Mouse (Mus musculus): Measurements from ENCODE around the gene Cwh43.

The Cwh43 gene

DNA sequence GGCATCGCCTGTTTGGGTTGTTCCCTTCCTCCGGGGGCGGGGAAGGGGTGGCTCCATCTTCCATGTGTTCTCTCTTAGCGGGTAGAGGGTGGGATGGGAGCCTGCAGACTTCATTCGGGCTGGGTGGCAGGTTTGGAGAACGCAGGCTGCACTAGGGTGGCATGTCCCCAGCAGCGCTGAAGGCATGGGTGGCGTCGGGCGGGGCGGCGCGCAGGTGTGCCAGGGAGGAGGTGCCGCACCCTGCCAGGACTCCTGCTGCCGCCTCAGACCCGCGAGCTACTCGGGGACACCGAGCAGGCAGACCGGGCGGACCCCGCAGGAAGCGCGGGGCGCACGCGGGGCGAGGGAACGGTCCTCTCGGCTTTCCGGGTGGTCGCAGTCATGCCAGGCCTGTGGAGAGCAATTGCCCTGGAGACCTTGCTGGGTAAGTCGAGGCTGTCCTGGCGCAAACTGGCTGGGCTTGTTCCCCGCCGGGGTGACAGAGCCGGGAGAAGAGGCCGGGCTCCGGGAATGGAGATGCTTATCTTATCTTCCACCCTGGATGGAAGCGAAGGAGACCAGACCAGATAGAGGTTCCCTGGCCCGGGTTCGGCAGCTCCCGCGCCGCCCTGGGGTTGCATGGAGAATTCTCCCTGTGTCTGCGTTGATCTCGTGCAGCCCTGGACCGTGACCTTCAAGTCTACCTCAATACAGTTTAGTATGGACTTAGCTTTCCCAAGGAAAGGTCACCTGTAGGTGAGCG is at the start of gene Cwh43:
Gene Cwh43, plus strand, starts transcription at position 95 of the 742 bp plus-strand sequence.
- DNase-seq (ENCODE audit: low spot score): no peak

DNA sequence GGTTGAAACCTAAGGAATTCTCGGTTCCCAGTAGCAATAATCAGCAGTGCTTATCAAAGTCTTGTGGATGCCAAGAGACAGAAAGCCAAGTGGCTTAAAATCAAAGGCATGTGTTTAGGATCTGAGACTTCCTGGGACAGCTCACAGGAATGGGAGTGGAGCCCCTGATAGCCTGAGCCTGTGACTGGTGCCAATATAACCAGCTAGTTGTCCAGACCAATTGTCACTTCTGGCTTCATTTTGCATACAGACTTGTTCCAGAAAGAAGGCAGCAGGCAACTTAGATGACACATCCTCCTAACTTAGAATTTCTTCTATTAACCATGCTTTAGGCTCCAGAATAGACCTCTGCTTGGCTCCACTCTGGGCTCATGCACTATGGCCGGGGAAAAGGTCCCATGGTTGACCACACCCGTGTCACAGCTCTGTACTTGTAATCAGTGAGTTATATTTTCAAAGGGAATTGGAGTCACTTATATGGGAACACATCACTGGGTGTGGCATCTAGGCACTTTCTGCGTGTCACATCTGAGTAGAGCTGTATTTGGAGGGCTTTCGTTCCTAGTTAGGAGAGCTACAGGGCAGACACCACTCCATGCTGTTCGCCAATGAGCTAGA is 46.6 kb upstream of the Cwh43 start:
- DNase-seq (ENCODE audit: low spot score): no peak

DNA sequence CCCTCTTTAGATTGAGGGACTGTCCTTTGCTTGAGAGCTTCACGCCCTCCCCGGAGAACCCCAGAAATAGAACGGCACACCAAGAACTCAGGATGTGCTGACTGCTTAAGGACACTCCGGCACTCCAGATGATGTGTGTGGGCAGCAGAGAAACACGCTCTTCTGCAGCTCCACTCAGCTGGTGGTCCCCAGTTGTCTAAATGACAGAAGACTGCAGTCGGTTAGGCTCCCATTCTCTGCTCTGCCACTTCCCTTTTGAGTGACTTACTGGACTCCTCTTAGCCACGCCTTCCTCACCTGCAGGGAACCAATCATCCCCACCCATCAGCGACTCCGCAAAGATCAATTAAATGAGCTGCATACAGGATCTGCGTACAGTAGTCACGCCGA is 46.1 kb upstream of the Cwh43 start:
- DNase-seq (ENCODE audit: low spot score): no peak

DNA sequence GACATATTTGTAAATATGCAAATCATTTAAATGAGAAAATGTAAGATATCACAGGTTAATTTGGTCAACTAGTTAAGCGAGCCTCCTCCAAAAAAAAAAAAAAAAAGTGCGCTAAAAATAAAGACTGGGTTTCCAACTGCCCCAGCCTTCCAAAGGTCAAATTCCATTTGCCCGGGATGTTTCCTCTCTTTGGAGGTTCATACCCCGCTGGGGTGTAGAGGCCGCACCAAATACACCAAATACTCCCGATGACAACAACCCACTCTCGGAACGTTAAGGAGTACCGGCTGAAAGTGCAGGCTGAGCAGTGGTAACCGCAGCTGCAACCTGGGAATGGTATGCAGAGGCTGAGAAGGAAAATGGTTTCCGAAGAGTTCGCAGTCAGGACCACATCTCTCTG is 45.6 kb upstream of the Cwh43 start:
- no peak for DNase-seq (ENCODE audit: low spot score)

DNA sequence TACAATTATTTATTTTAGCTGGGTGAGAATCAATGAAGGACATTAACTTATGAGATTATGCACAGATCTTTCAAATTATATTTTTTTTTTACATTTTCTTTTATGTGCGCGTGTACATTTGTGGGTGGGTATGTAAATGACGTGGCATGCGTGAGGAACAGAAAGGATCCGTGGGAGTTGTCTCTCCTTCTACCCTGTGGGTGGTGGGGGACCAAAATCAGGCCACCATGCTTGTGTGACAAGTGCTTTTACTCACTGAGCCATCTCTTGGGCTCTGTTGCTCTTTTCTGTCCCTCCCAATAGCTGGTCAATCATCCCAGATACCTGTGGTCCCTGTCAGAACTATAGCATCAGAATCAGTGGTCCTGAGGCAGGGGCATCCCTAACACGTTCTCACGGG is 43.5 kb upstream of the Cwh43 start:
- no peak for DNase-seq (ENCODE audit: low spot score)

DNA sequence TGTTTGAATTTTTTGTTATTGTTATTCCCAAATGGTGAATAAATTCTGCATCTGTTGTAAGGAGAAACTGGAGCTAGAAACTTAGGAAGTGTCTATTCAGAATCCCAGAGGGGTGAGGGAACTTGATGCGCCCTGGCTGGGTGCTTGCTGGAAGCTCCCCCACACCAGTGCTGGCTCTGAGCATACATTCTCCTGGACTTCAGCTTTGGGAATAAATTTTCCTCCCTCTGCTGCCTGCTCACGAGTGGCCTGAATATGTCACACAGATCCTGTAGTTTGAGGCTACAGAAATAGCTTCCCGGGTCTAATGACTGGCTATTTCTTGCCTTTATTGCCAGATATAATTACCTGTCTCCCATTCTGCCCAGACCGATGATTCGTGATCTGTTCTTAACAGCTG is 43.1 kb upstream of the Cwh43 start:
- no peak for DNase-seq (ENCODE audit: low spot score)

DNA sequence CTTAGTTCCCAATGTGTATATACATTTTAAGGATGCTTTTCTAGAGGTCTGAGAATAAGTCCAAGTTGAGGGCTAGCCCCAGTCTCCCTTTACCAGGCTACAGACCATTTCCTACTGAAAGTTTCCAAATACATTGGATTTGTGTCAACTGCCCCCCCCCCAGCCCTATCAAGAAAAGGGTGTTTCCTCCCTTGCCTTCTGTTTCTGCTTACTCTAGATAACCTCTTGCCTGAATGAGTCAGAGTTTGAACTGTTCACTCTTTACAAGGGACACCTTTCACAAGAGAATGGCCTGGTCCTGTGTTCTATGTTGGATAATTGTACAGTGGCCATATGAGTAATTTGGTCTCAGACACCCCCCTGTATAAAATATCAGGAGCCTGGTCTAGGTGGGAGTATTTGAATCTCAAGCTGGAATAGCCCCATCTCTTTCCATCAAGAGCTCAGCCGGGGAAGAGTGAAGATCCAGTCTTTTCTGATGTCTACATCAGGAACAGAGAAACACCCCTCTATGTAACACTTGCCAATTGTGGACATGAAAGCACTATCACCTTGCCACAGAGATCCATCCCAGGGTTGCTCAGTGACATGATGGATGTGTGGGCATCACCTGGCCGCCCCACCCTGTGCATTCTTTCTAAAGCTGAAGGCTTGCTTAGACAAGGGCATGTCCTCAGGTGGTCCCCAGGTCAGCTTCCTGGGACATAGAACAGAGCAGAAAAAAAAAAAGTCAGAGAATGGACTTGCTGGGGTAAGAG is 41.6 kb upstream of the Cwh43 start:
- no peak for DNase-seq (ENCODE audit: low spot score)

DNA sequence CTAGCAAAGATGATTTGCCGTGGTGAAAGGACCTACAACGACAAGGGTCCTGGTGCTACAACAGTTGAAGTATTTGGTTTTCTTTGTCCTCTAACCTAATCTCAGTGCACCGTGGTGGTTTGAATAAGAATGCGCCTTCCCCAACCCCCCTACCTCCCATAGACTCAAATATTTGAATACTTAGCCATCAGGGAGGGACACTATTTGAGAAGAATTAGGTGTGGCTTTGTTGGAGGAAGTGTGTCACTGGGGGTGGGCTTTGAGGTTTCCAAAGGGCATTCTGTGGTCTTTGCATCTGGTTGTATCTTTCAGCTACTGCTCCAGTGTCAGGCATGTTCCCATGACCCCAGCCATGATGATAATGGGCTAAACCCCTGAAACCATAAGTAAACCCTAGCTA is 38.0 kb upstream of the Cwh43 start:
- no peak for DNase-seq (ENCODE audit: low spot score)

DNA sequence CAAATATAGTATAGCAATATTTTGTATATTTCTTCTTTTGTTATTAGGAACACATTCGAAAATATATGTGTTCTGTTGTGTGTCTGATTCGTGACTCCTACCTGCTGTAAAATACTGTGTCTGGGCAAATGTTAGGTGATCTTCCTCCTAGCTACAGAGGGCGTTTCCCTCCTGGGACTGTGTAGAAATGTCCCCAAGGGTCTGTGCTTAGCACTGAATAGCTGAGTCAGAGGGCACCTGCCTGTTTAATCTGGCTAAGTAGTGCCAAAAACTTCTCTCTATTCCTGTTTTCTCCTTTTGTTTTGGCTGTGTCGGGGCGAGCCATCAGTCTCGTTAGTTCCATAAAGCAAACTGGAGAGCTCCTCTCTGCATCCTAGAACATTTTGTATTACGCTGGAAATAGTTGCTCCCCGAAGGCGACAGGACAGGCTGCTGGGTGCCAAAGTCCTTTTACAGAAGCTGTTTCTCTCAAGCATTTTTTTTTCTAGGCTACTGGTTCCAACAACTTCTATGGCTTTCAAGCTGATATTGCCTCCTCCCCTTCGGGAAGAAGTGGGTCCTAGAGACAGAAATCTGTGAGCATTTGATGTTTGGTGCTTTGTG is 36.9 kb upstream of the Cwh43 start:
- no peak for DNase-seq (ENCODE audit: low spot score)

DNA sequence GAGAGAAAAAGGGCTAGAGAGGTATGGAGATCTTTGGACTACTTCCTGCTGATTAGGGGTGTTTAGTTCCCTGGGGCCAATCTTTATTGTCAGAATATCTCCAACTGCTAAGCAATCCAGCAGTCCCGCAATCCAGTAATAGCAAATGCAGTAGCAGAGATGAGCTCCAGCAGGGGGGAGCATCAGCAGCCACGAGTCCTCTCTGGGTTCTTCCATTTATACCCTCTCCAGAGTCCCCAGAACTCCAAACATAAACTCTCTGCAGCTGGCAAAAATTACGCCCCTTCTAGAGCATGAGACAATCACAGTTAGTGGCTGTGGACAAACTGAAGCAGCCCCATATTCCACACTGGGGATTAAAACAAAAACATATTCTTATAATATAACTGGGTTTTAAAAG is 36.1 kb upstream of the Cwh43 start:
- no peak for DNase-seq (ENCODE audit: low spot score)

DNA sequence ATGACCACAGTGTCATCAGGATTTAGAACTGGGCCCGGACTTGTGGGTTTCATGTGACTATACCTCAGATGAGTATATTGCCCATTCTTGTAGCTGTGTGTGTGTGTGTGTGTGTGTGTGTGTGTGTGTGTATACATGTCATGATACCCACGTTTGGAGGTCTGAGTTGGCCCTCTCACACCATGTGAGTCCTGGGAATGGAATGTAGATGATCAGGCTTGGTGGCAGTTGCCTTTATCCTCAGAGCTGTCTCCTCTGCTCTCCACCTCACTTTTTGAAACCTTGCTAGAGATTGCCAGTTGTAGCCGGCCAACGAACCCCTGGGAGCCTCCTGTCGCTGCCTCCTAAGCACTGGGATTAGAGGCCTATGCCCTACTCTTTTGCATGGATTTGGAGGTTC is 33.3 kb upstream of the Cwh43 start:
- DNase-seq (ENCODE audit: low spot score): peak; percentile 31

DNA sequence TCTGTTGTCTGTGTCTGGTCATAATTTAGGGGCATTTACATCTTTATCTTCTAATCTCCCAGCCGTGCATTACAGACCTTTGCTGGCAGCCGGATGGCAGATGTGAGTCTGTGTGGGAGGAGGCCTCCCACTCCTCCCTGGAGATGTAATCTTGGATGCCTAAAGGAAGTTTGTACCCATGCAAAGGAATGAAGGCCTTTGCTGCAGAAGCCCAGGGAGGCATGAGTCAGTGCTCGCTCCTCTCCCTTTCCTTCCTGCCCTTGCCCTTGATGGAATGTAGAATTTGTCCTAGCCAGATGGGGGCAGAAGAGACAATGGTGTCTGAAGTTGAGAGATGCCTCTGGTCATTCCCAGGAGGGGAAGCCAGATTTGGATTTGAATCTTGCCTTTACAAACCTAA is 32.7 kb upstream of the Cwh43 start:
- DNase-seq (ENCODE audit: low spot score): no peak

DNA sequence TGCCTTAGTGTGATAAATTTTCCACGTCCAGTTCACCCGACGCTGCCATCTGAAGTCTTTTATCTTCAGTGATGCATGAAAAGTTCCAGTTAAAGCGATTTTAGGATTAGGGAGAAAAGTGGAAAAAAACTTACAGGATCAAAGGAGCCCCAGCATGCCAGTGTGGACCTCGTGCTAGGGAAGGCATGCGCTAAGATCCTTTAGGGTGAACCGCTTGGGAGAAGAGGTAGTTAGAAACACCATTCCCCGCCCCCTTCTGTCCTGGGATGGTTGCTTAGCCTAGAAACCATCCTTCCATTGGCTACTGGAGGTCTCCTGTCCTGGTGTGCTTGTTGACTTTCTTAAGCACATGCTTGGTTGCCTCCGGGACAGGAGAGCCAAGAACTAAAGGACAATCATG is 29.8 kb upstream of the Cwh43 start:
- no peak for DNase-seq (ENCODE audit: low spot score)

DNA sequence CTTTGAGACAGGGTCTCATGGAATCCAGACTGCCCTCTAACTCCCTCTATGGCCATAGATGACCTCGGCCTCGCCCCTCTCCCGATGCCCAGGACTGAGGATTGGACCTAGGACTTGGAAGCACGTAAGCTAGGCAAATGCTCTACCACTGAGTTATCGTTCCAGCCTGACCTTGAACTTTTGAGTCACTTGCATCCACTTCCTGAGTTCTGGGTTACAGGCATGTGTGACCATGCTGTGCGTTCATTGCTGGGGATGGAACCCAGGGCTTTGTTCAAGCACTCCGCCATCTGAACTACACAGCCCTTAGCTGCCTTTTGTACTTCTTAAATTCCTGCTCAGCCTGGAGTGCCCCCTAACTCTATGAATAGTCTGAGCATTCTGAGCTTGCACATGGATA is 29.4 kb upstream of the Cwh43 start:
- DNase-seq (ENCODE audit: low spot score): no peak

DNA sequence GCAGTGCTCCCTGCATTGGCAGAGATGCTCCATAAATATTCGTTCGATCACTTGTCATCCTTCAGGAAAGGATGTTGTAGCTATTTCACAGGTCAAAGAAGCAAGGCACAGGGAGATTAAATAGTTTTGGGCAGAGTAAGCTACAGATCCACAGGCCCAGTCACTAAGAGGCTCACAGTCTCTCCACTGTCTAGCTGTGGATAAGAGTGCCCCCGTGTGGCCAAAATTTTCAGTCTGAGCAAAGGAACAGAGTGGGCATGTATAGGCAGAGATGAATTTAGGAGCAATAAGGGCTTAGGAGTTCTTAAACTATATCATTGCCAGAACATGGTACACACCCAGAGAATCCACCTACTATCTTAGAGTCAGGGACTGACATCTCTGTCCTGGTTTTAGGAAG is 26.0 kb upstream of the Cwh43 start:
- DNase-seq (ENCODE audit: low spot score): peak; percentile 90

DNA sequence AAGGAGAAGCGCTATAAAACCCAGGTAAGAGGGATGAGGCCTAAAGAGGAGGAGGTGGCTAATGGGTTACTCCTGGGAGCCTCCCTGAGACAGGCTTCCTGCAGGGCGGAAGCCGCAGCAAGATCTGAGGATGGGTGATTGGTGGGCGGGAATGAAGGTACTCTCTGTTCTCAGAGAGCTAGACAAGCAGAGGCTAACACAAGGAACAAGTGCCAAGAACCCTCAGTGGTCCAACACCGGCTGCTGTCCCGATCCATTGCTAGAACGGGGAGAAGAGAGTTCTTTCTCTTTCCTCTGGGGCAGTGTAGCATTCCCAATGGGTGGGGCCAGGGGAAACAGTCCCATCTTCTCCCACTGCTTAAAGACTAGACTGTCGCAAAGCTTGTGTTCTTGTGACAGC is 25.0 kb upstream of the Cwh43 start:
- DNase-seq (ENCODE audit: low spot score): no peak

DNA sequence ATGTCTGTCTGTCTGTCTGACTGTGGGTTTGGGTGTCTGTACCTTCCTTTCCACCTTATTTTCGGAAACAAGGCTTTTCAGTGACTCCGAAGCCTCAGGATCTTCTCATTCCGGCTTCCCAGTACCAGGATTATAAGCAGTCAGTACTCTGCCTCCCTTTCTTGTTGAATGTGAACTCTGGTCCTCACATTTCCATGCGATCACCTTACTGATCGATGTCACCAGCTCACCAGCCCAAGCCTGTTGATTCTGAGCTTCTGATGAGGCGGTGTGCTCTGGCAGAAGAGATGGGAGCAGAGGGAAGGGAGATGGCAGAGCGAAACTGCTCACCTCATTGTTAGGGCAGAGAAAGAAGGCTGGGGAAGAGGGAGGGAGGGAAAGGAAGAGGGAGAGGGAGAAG is 24.4 kb upstream of the Cwh43 start:
- no peak for DNase-seq (ENCODE audit: low spot score)

DNA sequence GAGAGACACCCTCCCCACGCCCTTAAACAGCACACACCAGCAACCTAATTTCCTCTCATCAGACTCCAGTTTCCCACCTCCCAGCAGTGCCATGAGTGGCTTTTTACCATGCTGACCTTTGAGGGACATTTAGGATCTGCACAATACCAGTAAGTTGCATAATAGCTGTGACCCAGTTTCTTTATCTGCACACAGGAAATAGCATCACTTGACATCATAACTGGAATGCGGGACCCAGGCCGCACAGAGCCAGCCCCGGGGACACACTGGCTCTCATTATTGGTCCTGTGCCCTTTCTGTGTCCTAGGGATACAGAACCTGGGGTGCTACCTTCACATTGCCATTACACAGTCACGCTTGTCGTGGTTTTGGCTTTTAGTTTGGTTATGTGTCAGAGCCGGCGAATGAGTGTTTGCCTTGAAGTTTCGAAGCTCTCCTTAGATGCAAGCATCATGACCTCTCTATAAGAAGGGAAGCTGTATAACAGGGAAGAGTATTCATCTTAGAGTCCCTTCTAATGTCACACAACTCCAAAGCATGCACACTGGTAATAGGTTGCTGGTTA is 23.8 kb upstream of the Cwh43 start:
- no peak for DNase-seq (ENCODE audit: low spot score)

DNA sequence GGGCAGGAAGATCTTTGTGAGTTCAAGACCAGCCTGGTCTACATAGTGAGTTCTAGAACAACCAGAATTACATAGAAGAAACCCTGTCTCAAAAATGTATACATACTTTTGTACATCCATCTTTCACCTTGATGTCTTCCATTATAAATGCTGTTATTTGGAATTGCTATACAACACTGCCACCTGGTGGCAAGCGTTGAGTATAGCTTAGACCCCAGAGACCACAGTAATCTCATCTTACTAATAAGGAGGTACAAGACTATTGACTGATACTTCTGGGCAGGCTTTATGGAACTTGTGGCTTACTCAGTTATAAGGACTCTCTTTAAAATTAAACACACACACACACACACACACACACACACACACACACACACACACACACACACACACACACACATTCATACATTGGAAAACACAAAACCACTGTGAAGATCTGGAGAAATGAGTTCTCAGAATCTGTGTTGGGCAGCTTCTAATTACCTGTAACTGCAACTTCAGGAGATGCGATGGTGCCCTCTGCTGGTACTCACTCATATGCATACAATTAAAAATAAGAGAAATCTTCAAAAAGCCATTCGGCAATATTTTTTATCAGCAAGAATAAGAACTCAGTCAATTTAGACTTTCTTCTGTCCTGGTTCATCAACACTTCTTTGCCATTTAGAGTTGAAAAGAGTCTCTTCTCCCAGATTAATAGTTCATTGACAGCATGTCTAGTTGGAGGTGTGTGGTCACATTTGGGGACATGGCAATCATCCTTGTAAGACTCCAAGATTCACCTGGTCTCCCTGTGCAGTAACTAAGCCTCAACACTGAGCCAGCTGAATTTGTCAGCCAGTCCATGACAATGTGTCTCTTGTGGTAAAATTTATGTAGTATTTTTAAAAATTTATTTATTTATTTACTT is 22.9 kb upstream of the Cwh43 start:
- peak; percentile 69 for DNase-seq (ENCODE audit: low spot score)

DNA sequence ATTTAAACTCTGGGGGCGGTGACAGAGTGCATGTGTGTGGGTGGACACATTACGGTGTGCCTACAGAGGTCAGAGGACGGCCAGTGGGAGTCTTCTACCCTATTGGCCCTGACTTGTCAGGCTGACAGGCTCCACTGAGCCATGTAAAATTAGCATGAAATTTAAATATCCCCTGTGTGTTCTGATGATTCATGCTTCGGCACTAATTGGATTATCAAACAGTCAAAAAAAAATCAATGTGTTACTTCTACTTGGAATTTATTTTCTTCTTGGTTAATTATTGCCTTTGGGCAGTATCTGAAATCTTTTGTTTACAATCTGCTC is 22.3 kb upstream of the Cwh43 start:
- no peak for DNase-seq (ENCODE audit: low spot score)

DNA sequence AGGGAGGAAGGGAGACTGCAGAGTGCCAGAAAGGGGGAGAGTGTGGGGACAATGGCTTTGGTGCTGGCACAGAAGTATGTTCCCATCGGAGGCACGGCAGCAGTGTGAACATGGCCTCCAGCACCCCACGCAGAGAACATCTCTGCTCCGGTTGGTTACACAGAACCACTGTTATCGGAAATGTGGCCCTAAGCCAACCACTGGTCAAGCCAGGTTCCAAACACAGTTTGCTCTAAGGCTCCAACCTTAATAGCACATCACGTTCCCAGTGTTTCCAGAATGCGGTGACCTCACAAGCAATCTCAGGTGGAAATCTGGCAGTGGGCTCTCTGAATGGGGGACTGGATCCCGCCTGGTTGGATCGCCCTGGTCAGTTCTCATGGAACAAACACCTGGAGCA is 12.8 kb upstream of the Cwh43 start:
- DNase-seq (ENCODE audit: low spot score): no peak
